Comparison of ENCODE assay signal across 26 mouse cellular contexts in the genomic region with DNA sequence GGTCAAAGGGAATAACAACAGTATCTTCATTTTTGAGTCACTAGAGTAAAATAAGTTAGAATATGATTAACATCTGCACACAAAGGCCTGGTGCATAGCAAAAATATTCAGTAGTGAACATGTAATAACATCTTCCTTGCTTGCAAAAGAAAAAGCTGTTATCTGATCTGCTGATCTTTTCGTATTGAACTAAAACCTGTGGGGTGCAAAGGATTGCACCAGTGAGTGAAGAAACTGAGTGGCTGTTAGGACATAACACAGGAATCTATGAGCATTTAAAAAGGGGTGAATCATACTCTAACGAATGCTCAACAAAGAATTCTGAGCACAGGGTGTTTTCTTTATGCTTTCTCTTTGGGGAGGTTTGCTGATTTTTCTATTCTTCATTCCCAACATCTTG.
"Had no signal": no experiment of that assay in that cellular context is flagged by ENCODE, and none has a peak within 500 bp of the region (broad histone marks: within the 10 kb centered on the region; RNA-seq: fewer than 3 reads in every experiment).

No protein-coding gene starts in this region.

- H3K36me3 ChIP-seq: heart, embryonic 10.5 days; heart, embryonic 12.5 days; hindbrain, embryonic 10.5 days; hindbrain, embryonic 12.5 days; hindbrain, embryonic 15.5 days; intestine, embryonic 15.5 days; kidney, embryonic 15.5 days; limb, embryonic 13.5 days; limb, embryonic 15.5 days; liver, embryonic 12.5 days had no signal

- H3K9ac ChIP-seq: heart, embryonic 12.5 days; hindbrain, embryonic 12.5 days; hindbrain, embryonic 15.5 days; intestine, embryonic 15.5 days; kidney, embryonic 15.5 days; limb, embryonic 13.5 days; limb, embryonic 15.5 days; liver, embryonic 12.5 days; liver, embryonic 14.5 days had no signal

- H3K4me1 ChIP-seq: heart, embryonic 10.5 days; heart, embryonic 12.5 days; hindbrain, embryonic 10.5 days; hindbrain, embryonic 12.5 days; hindbrain, embryonic 15.5 days; intestine, embryonic 15.5 days; kidney, embryonic 15.5 days; limb, embryonic 13.5 days; limb, embryonic 15.5 days; liver, embryonic 12.5 days had no signal

- H3K27ac ChIP-seq: heart, embryonic 10.5 days; hindbrain, embryonic 10.5 days; hindbrain, embryonic 12.5 days; hindbrain, embryonic 15.5 days; intestine, embryonic 15.5 days; kidney, embryonic 15.5 days; kidney, postnatal 0 days; limb, embryonic 13.5 days; limb, embryonic 15.5 days; liver, embryonic 12.5 days; liver, embryonic 14.5 days had no signal

- H3K27me3 ChIP-seq: heart, embryonic 12.5 days; hindbrain, embryonic 12.5 days; hindbrain, embryonic 15.5 days; intestine, embryonic 15.5 days; kidney, embryonic 15.5 days; limb, embryonic 13.5 days; limb, embryonic 15.5 days; liver, embryonic 12.5 days had no signal

- ATAC-seq: inflammation-experienced regulatory T-cells, adult 6 months; intestine, embryonic 15.5 days; liver, embryonic 12.5 days had no signal

- DNase-seq: gastrocnemius, postnatal 14 days; gastrocnemius, postnatal 36 days; heart, adult 18-20 months; heart, postnatal 10 days; heart, postnatal 4 days; kidney, adult 11 months; kidney, adult 2 months; kidney, adult 9 months; kidney, postnatal 14 days; kidney, postnatal 36 days; layer of hippocampus, adult 9-11 months; layer of hippocampus, postnatal 36 days; left cerebral cortex, postnatal 4 days had no signal

- H3K4me2 ChIP-seq: heart, embryonic 12.5 days; hindbrain, embryonic 12.5 days; hindbrain, embryonic 15.5 days; intestine, embryonic 15.5 days; kidney, embryonic 15.5 days; limb, embryonic 13.5 days; limb, embryonic 15.5 days; liver, embryonic 12.5 days had no signal

- H3K9me3 ChIP-seq: heart, embryonic 10.5 days; heart, embryonic 12.5 days; hindbrain, embryonic 10.5 days; hindbrain, embryonic 12.5 days; hindbrain, embryonic 15.5 days; intestine, embryonic 15.5 days; kidney, embryonic 15.5 days; limb, embryonic 13.5 days; limb, embryonic 15.5 days; liver, embryonic 12.5 days had no signal

- H3K4me3 ChIP-seq: heart, embryonic 10.5 days; heart, embryonic 12.5 days; hindbrain, embryonic 10.5 days; hindbrain, embryonic 12.5 days; hindbrain, embryonic 15.5 days; intestine, embryonic 15.5 days; kidney, embryonic 15.5 days; limb, embryonic 13.5 days; limb, embryonic 15.5 days; liver, embryonic 12.5 days had no signal
